Mouse (Mus musculus) MEL (cell line): Measurements from ENCODE around the gene AC134908.4.

Experiments
- CHD1 ChIP-seq: IDR thresholded peaks from 2 replicates; pipeline ENCODE4 v1.6.1; 2012; ENCODE audit warnings: low read depth, mild to moderate bottlenecking, inconsistent platforms, low read length, improper control_type of control experiment
- CTCF ChIP-seq, 3 experiments: IDR thresholded peaks in 2 of 3; conservative IDR thresholded peaks in 1 of 3; 2 replicates each; pipeline ENCODE4 v1.5.1; 2011 to 2012; ENCODE audit warnings: low read length in 3 of 3, low read depth in 2 of 3, mild to moderate bottlenecking in 2 of 3, improper control_type of control experiment in 1 of 3, inconsistent platforms in 1 of 3, mixed read lengths in 1 of 3, moderate library complexity in 1 of 3; ENCODE audit not compliant: control insufficient read depth in 1 of 3, insufficient read depth in 1 of 3, poor library complexity in 1 of 3, severe bottlenecking in 1 of 3
- E2F4 ChIP-seq: IDR thresholded peaks from 2 replicates; pipeline ENCODE4 v1.6.1; 2011; ENCODE audit warnings: low read depth, low read length, improper control_type of control experiment, borderline replicate concordance
- HCFC1 ChIP-seq: IDR thresholded peaks from 2 replicates; pipeline ENCODE4 v1.6.1; 2012; ENCODE audit warnings: low read depth, mild to moderate bottlenecking, inconsistent platforms, low read length, improper control_type of control experiment, moderate library complexity
- MAZ ChIP-seq: IDR thresholded peaks from 2 replicates; pipeline ENCODE4 v1.6.1; 2012; ENCODE audit warnings: low read depth, mild to moderate bottlenecking, inconsistent platforms, low read length, improper control_type of control experiment
- MXI1 ChIP-seq: IDR thresholded peaks from 2 replicates; pipeline ENCODE4 v1.6.1; 2011; ENCODE audit warnings: mild to moderate bottlenecking, low read depth, low read length, improper control_type of control experiment
- MYC ChIP-seq: IDR thresholded peaks from 2 replicates; pipeline ENCODE4 v1.6.1; 2011; ENCODE audit warnings: low read depth, mild to moderate bottlenecking, low read length, improper control_type of control experiment, moderate library complexity
- POLR2A ChIP-seq, 2 experiments: IDR thresholded peaks; 2 replicates each; pipeline ENCODE4 v1.6.1; 2011 to 2012; ENCODE audit warnings: low read length in 2 of 2, mild to moderate bottlenecking in 2 of 2, control low read depth in 1 of 2, improper control_type of control experiment in 1 of 2, low read depth in 1 of 2, moderate library complexity in 1 of 2; ENCODE audit not compliant: control insufficient read depth in 1 of 2, insufficient read depth in 1 of 2, poor library complexity in 1 of 2
- RAD21 ChIP-seq: IDR thresholded peaks from 2 replicates; pipeline ENCODE4 v1.6.1; 2011; ENCODE audit warnings: mild to moderate bottlenecking, low read depth, low read length, improper control_type of control experiment
- ZMIZ1 ChIP-seq: IDR thresholded peaks from 2 replicates; pipeline ENCODE4 v1.6.1; 2012; ENCODE audit warnings: low read depth, mild to moderate bottlenecking, inconsistent platforms, low read length, improper control_type of control experiment, moderate library complexity

DNA sequence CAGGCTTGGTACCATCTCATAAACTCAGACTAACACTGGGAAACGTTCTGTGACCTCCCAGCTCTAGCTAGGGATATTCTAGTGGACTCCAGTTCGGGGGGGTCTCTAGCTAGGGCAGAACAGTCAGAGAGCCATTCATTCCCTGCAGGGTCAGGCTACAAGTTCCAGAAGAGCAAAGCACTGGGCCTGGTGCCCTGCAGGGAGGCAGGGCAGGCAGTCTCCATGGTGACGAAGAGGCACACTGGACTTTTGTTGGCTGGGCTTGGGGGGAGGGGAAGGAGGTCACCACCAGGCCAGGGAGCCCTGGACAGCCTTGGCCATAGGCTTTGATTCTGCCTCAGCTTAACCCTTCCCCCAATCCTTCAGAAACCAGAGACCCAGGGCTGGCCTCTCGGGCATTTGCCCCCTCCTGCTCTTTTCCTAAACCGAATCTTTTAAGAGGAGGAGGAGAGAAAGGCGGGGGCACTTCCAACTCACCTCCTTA lies at the start of gene AC134908.4:
- no peak for TF ChIP-seq CHD1
- no peak for TF ChIP-seq CTCF (IDR thresholded peaks at IDR 0.05 in 2 of 3, conservative IDR thresholded peaks at IDR 0.05 in 1 of 3; ENCODE audit: control insufficient read depth in 1 of 3, insufficient read depth in 1 of 3, low read depth in 2 of 3, low read length in 3 of 3, poor library complexity in 1 of 3, severe bottlenecking in 1 of 3)
- no peak for TF ChIP-seq E2F4
- no peak for TF ChIP-seq HCFC1
- TF ChIP-seq ZMIZ1: no peak
- TF ChIP-seq MAZ: no peak
- TF ChIP-seq MXI1: no peak
- TF ChIP-seq POLR2A (IDR thresholded peaks at IDR 0.05; ENCODE audit: control insufficient read depth in 1 of 2, insufficient read depth in 1 of 2, low read depth in 1 of 2, low read length in 2 of 2, poor library complexity in 1 of 2): no peak
- no peak for TF ChIP-seq RAD21
- no peak for TF ChIP-seq MYC
